ENCODE assay signal across 8 mouse cellular contexts in the genomic region with DNA sequence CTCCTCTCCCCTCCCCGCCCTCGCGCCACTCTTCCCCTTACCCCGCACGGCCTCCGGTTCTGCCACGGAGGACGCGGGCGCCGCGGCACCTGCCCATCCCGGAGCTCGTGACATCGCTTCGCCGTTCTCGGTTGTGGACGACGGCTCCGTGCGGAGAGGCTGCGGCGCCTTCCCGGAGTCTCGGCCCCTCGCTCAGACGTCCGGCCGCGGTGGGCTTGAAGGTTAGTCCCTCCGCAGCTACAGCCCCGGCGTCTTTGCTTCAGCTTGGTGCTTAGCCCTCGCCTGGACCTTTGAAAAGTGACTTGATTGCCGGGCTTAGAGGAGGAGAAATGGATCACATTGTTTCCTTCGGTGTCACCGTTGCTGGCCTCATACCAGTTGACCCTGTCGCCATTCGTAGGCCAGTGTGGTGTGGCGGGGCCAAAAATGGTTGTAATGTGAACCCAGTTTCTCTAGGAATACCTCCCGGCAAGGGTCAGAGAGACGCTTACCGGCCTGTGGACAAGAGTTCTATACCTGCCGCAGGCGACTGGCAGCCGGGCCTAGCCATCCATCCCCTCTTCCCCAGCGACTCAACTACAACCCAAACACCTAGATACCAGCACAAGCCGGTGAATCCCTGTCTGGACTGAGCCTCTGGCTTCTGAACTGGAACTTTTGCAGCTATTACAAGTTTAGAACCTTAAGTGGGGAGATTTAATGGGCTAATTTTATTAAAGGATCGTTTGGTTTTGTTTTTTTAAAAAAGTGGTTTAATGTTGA. TPM values are rescaled to one million over a fixed set of nuclear protein-coding genes. Genes with fewer than 3 reads are reported as not detected.
DNase-seq lines count a peak whose midpoint lies in the region; ATAC-seq and TF ChIP-seq lines count a peak whose summit lies in the region.

No protein-coding gene starts in this region.

- ATAC-seq in lung, embryonic 14.5 days (ENCODE audit: insufficient read depth): no peak
- no peak for ATAC-seq in forebrain, embryonic 11.5 days (replicated peaks; ENCODE audit: low FRiP score)
- no peak for ATAC-seq in hindbrain, postnatal 0 days
- ATAC-seq in lung, postnatal 0 days: no peak
- ATAC-seq in megakaryocyte-erythroid progenitor cell, adult 5-6 weeks (replicated peaks; ENCODE audit: low FRiP score, low TSS enrichment, poor library complexity, severe bottlenecking): no peak

- peak overlapping the region; percentile 98 for H3K27ac ChIP-seq in lung, embryonic 14.5 days (ENCODE audit: low read depth)
- H3K27ac ChIP-seq in forebrain, embryonic 11.5 days (ENCODE audit: low read depth, low read length): peak overlapping the region; percentile 97
- H3K27ac ChIP-seq in hindbrain, postnatal 0 days: peak overlapping the region; percentile 82
- H3K27ac ChIP-seq in lung, postnatal 0 days (ENCODE audit: low read length): peak overlapping the region; percentile 83

- H3K9ac ChIP-seq in lung, embryonic 14.5 days: peak overlapping the region; percentile 99
- H3K9ac ChIP-seq in forebrain, embryonic 11.5 days (ENCODE audit: low read length): peak overlapping the region; percentile 99
- peak overlapping the region; percentile 91 for H3K9ac ChIP-seq in hindbrain, postnatal 0 days (replicated peaks; ENCODE audit: low read length)
- H3K9ac ChIP-seq in lung, postnatal 0 days (replicated peaks; ENCODE audit: low read depth): peak overlapping the region; percentile 81

- no peaks in the 10 kb centered on the region for H3K27me3 ChIP-seq in lung, embryonic 14.5 days (ENCODE audit: insufficient read depth, low read length)
- H3K27me3 ChIP-seq in forebrain, embryonic 11.5 days (ENCODE audit: control insufficient read depth, insufficient read depth, low read length): no peaks in the 10 kb centered on the region
- H3K27me3 ChIP-seq in hindbrain, postnatal 0 days (ENCODE audit: insufficient read depth, low read length): no peaks in the 10 kb centered on the region
- no peaks in the 10 kb centered on the region for H3K27me3 ChIP-seq in lung, postnatal 0 days (replicated peaks; ENCODE audit: insufficient read depth, low read length)

- H3K4me2 ChIP-seq in lung, embryonic 14.5 days: peak overlapping the region; percentile 59
- H3K4me2 ChIP-seq in forebrain, embryonic 11.5 days (ENCODE audit: low read depth, low read length, severe bottlenecking): peak overlapping the region; percentile 73
- peak overlapping the region; percentile 90 for H3K4me2 ChIP-seq in hindbrain, postnatal 0 days (ENCODE audit: low read depth, low read length)
- H3K4me2 ChIP-seq in lung, postnatal 0 days (replicated peaks; ENCODE audit: low read depth, low read length): peak overlapping the region; percentile 98

- H3K4me1 ChIP-seq in lung, embryonic 14.5 days (ENCODE audit: insufficient read depth): no peaks in the 10 kb centered on the region
- peaks cover 4% of the 10 kb centered on the region; the same call in 1 of the 2 replicates for H3K4me1 ChIP-seq in forebrain, embryonic 11.5 days (replicated peaks; ENCODE audit: control insufficient read depth, insufficient read depth, low read length)
- H3K4me1 ChIP-seq in hindbrain, postnatal 0 days (ENCODE audit: insufficient read depth, low read length): peaks cover 3% of the 10 kb centered on the region; the same call in 1 of the 2 replicates
- H3K4me1 ChIP-seq in lung, postnatal 0 days (ENCODE audit: insufficient read depth, low read depth, low read length): peaks cover 5% of the 10 kb centered on the region

- H3K4me3 ChIP-seq in lung, embryonic 14.5 days (ENCODE audit: low read depth, low read length): peak overlapping the region; percentile 99
- H3K4me3 ChIP-seq in forebrain, embryonic 11.5 days (ENCODE audit: low read depth, low read length): peak overlapping the region; percentile 99
- peak overlapping the region; percentile 88 for H3K4me3 ChIP-seq in hindbrain, postnatal 0 days (ENCODE audit: low read length)
- H3K4me3 ChIP-seq in lung, postnatal 0 days (ENCODE audit: low read depth, low read length): peak overlapping the region; percentile 65

- H3K9me3 ChIP-seq in lung, embryonic 14.5 days (ENCODE audit: low read depth, low read length): no peaks in the 10 kb centered on the region
- H3K9me3 ChIP-seq in forebrain, embryonic 11.5 days (ENCODE audit: control insufficient read depth, low read length): no peaks in the 10 kb centered on the region; the same call in 1 of the 2 replicates
- no peaks in the 10 kb centered on the region for H3K9me3 ChIP-seq in hindbrain, postnatal 0 days (ENCODE audit: low read length)
- no peaks in the 10 kb centered on the region for H3K9me3 ChIP-seq in lung, postnatal 0 days (ENCODE audit: low read length)

- no peak for TF ChIP-seq EP300 in lung, postnatal 0 days (IDR thresholded peaks at IDR 0.05)

- no peak for TF ChIP-seq CTCF in lung, embryonic 14.5 days (IDR thresholded peaks at IDR 0.05; ENCODE audit: low read depth)
- TF ChIP-seq CTCF in hindbrain, postnatal 0 days (IDR thresholded peaks at IDR 0.05; ENCODE audit: low read depth): no peak
- no peak for TF ChIP-seq CTCF in lung, postnatal 0 days (IDR thresholded peaks at IDR 0.05)

- under 1% methylated on average over 50 of the region's 50 CpGs for WGBS in lung, embryonic 14.5 days
- under 1% methylated on average over 48 of the region's 50 CpGs for WGBS in forebrain, embryonic 11.5 days
- under 1% methylated on average over 48 of the region's 50 CpGs for WGBS in hindbrain, postnatal 0 days
- under 1% methylated on average over 49 of the region's 50 CpGs for WGBS in lung, postnatal 0 days

- H3K36me3 ChIP-seq in lung, embryonic 14.5 days (ENCODE audit: insufficient read depth): peaks cover 60% of the 10 kb centered on the region
- peaks cover 18% of the 10 kb centered on the region for H3K36me3 ChIP-seq in forebrain, embryonic 11.5 days (ENCODE audit: control insufficient read depth, insufficient read depth, low read length)
- peaks cover 31% of the 10 kb centered on the region for H3K36me3 ChIP-seq in hindbrain, postnatal 0 days (ENCODE audit: insufficient read depth, low read length)
- H3K36me3 ChIP-seq in lung, postnatal 0 days (ENCODE audit: insufficient read depth, low read length): peaks cover 15% of the 10 kb centered on the region; the same call in 1 of the 2 replicates

- peak; percentile 57 for DNase-seq in lung, embryonic 14.5 days
- no peak for DNase-seq in lung, postnatal 10 days
- DNase-seq in adrenal gland, postnatal 25 days: peak; percentile 45
- peak; percentile 82 for DNase-seq in forebrain, embryonic 11.5 days (ENCODE audit: low spot score)
- no peak for DNase-seq in hindbrain, postnatal 0 days (ENCODE audit: low spot score)
- no peak for DNase-seq in lung, postnatal 0 days (ENCODE audit: low spot score)
- DNase-seq in spleen, postnatal 4 days (ENCODE audit: low spot score in 2 of 2): peak; percentile 66 to 89

RNA-seq across cellular contexts. Expression of gene H2afx, which starts 1.0 kb away (rescaled TPM):
- polyA plus RNA-seq in lung, embryonic 14.5 days (2014; fragmentation: Nextera tagmentation; extraction: Ambion mirVana): 391 and 419 TPM in 2 replicates
- total RNA-seq in adrenal gland, postnatal 25 days (2021): 56.5 and 65.2 TPM in 2 replicates
- 463 and 498 TPM in 2 replicates for polyA plus RNA-seq in forebrain, embryonic 11.5 days (2014; fragmentation: Nextera tagmentation; extraction: Ambion mirVana)
- total RNA-seq in hindbrain, postnatal 0 days (2014; rRNA removed): 272 and 314 TPM in 2 replicates
- 123 and 136 TPM in 2 replicates for polyA plus RNA-seq in hindbrain, postnatal 0 days (2015; fragmentation: Nextera tagmentation; extraction: Ambion mirVana)
- polyA plus RNA-seq in lung, postnatal 0 days (2015; fragmentation: Nextera tagmentation; extraction: Ambion mirVana): 50.0 and 52.7 TPM in 2 replicates
- total RNA-seq in megakaryocyte-erythroid progenitor cell, adult 5-6 weeks (2014; fragmentation: Nextera tagmentation): 89.4 and 90.9 TPM in 2 replicates
- 133 and 205 TPM in 2 replicates for total RNA-seq in megakaryocyte-erythroid progenitor cell, adult 5-6 weeks (2017)

RNA-seq across cellular contexts. Expression of gene Hmbs, which starts 8.5 kb away (rescaled TPM):
- 128 and 131 TPM in 2 replicates for polyA plus RNA-seq in lung, embryonic 14.5 days (2014; fragmentation: Nextera tagmentation; extraction: Ambion mirVana)
- 81.2 and 102 TPM in 2 replicates for total RNA-seq in adrenal gland, postnatal 25 days (2021)
- polyA plus RNA-seq in forebrain, embryonic 11.5 days (2014; fragmentation: Nextera tagmentation; extraction: Ambion mirVana): 155 and 166 TPM in 2 replicates
- 38.7 and 38.8 TPM in 2 replicates for total RNA-seq in hindbrain, postnatal 0 days (2014; rRNA removed)
- 64.3 and 67.3 TPM in 2 replicates for polyA plus RNA-seq in hindbrain, postnatal 0 days (2015; fragmentation: Nextera tagmentation; extraction: Ambion mirVana)
- 57.5 and 59.3 TPM in 2 replicates for polyA plus RNA-seq in lung, postnatal 0 days (2015; fragmentation: Nextera tagmentation; extraction: Ambion mirVana)
- 498 and 537 TPM in 2 replicates for total RNA-seq in megakaryocyte-erythroid progenitor cell, adult 5-6 weeks (2014; fragmentation: Nextera tagmentation)
- total RNA-seq in megakaryocyte-erythroid progenitor cell, adult 5-6 weeks (2017): 135 and 240 TPM in 2 replicates

RNA-seq across cellular contexts. Expression of gene Dpagt1, which starts 9.7 kb away (rescaled TPM):
- polyA plus RNA-seq in lung, embryonic 14.5 days (2014; fragmentation: Nextera tagmentation; extraction: Ambion mirVana): 41.0 and 43.4 TPM in 2 replicates
- total RNA-seq in adrenal gland, postnatal 25 days (2021): 34.3 and 34.5 TPM in 2 replicates
- 47.7 and 49.1 TPM in 2 replicates for polyA plus RNA-seq in forebrain, embryonic 11.5 days (2014; fragmentation: Nextera tagmentation; extraction: Ambion mirVana)
- total RNA-seq in hindbrain, postnatal 0 days (2014; rRNA removed): 16.4 and 24.6 TPM in 2 replicates
- polyA plus RNA-seq in hindbrain, postnatal 0 days (2015; fragmentation: Nextera tagmentation; extraction: Ambion mirVana): 30.9 and 34.9 TPM in 2 replicates
- polyA plus RNA-seq in lung, postnatal 0 days (2015; fragmentation: Nextera tagmentation; extraction: Ambion mirVana): 38.3 and 42.1 TPM in 2 replicates
- 31.0 and 35.5 TPM in 2 replicates for total RNA-seq in megakaryocyte-erythroid progenitor cell, adult 5-6 weeks (2014; fragmentation: Nextera tagmentation)
- total RNA-seq in megakaryocyte-erythroid progenitor cell, adult 5-6 weeks (2017): 7.9 and 10.1 TPM in 2 replicates

RNA-seq across cellular contexts. Expression of gene C2cd2l, which starts 15.4 kb away (rescaled TPM):
- polyA plus RNA-seq in lung, embryonic 14.5 days (2014; fragmentation: Nextera tagmentation; extraction: Ambion mirVana): 6.7 and 8.6 TPM in 2 replicates
- 43.3 and 48.8 TPM in 2 replicates for total RNA-seq in adrenal gland, postnatal 25 days (2021)
- polyA plus RNA-seq in forebrain, embryonic 11.5 days (2014; fragmentation: Nextera tagmentation; extraction: Ambion mirVana): 12.2 and 13.7 TPM in 2 replicates
- total RNA-seq in hindbrain, postnatal 0 days (2014; rRNA removed): 50.5 and 55.6 TPM in 2 replicates
- 19.6 and 22.8 TPM in 2 replicates for polyA plus RNA-seq in hindbrain, postnatal 0 days (2015; fragmentation: Nextera tagmentation; extraction: Ambion mirVana)
- polyA plus RNA-seq in lung, postnatal 0 days (2015; fragmentation: Nextera tagmentation; extraction: Ambion mirVana): 8.1 and 10.3 TPM in 2 replicates
- 11.4 and 15.1 TPM in 2 replicates for total RNA-seq in megakaryocyte-erythroid progenitor cell, adult 5-6 weeks (2014; fragmentation: Nextera tagmentation)
- 4.0 and 6.9 TPM in 2 replicates for total RNA-seq in megakaryocyte-erythroid progenitor cell, adult 5-6 weeks (2017)

RNA-seq across cellular contexts. Expression of gene Vps11, which starts 26.0 kb away (rescaled TPM):
- 26.0 and 26.8 TPM in 2 replicates for polyA plus RNA-seq in lung, embryonic 14.5 days (2014; fragmentation: Nextera tagmentation; extraction: Ambion mirVana)
- total RNA-seq in adrenal gland, postnatal 25 days (2021): 52.4 and 74.6 TPM in 2 replicates
- 32.2 and 35.7 TPM in 2 replicates for polyA plus RNA-seq in forebrain, embryonic 11.5 days (2014; fragmentation: Nextera tagmentation; extraction: Ambion mirVana)
- total RNA-seq in hindbrain, postnatal 0 days (2014; rRNA removed): 41.6 and 53.2 TPM in 2 replicates
- polyA plus RNA-seq in hindbrain, postnatal 0 days (2015; fragmentation: Nextera tagmentation; extraction: Ambion mirVana): 39.3 and 39.9 TPM in 2 replicates
- polyA plus RNA-seq in lung, postnatal 0 days (2015; fragmentation: Nextera tagmentation; extraction: Ambion mirVana): 24.5 and 26.1 TPM in 2 replicates
- 16.4 and 24.5 TPM in 2 replicates for total RNA-seq in megakaryocyte-erythroid progenitor cell, adult 5-6 weeks (2014; fragmentation: Nextera tagmentation)
- total RNA-seq in megakaryocyte-erythroid progenitor cell, adult 5-6 weeks (2017): 12.8 and 15.3 TPM in 2 replicates

Comparison
In these comparisons a context has a peak if more than half of its experiments do, and no peak if none do; other contexts are left out.
1. DNase-seq: peak in lung, embryonic 14.5 days (single experiment), adrenal gland, postnatal 25 days (single experiment), forebrain, embryonic 11.5 days (single experiment) and spleen, postnatal 4 days (2 of 2); none in lung, postnatal 10 days (single experiment), hindbrain, postnatal 0 days (single experiment) and lung, postnatal 0 days (single experiment).
2. Peak in every context shown above with its lines, with median percentiles within 50 percentile points of each other: H3K27ac ChIP-seq, H3K4me2 ChIP-seq, H3K4me3 ChIP-seq and H3K9ac ChIP-seq.